Mouse (Mus musculus) liver, postnatal 0 days (tissue): ENCODE results near the gene Hbq1a.

Experiments
- CTCF ChIP-seq: sonication (generic); IDR thresholded peaks from 2 replicates; pipeline ENCODE4 v1.5.1; 2016; ENCODE audit warnings: antibody characterized with exemption, low read depth
- EP300 ChIP-seq: IDR thresholded peaks from 2 replicates; pipeline ENCODE4 v1.6.1; 2016; ENCODE audit warnings: antibody characterized with exemption, low read depth, mild to moderate bottlenecking

DNA sequence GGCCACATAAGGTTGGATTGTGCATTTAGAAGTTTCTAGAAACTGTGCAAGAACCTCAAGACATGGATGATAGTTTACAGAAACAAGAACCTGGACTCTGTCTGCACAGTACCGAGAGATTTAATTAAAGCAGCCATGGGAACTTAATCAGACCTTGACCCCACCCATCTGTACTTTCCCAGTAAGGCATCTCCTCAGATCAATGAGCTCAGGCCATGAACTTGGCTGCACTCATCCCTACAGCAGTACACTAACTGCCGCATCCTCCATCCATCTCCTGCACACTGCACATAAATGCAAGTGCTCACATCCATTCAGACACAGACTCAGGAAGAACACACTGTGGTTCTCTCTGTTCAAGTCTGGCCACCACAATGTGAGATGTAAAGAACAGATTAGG, 19.2 kb upstream of the Hbq1a start:
- TF ChIP-seq CTCF (no peak), EP300 (no peak)
